Mouse (Mus musculus) C2C12 (cell line): ENCODE measurements around the gene Cyp1a1.

ENCODE experiments used
- CEBPB ChIP-seq: IDR thresholded peaks from one replicate; pipeline ENCODE4 v1.6.1; 2011; ENCODE audit warnings: low read depth, mild to moderate bottlenecking, control low read depth, moderate library complexity
- CTCF ChIP-seq: IDR thresholded peaks from one replicate; pipeline ENCODE4 v1.5.1; 2011; ENCODE audit not compliant: control insufficient read depth, insufficient read depth, insufficient read length
- FOSL1 ChIP-seq: IDR thresholded peaks from one replicate; pipeline ENCODE4 v1.8.0; 2011; ENCODE audit warnings: mild to moderate bottlenecking, low read length; ENCODE audit not compliant: poor library complexity, insufficient read depth, severe bottlenecking
- MAX ChIP-seq: IDR thresholded peaks from one replicate; pipeline ENCODE4 v1.6.1; 2011; ENCODE audit warnings: mild to moderate bottlenecking, control low read depth
- MYOG ChIP-seq: IDR thresholded peaks from one replicate; pipeline ENCODE4 v1.6.1; 2011; ENCODE audit not compliant: control insufficient read depth, insufficient read length; ENCODE audit errors: extremely low read depth
- USF1 ChIP-seq: IDR thresholded peaks from one replicate; pipeline ENCODE4 v1.6.1; 2011; ENCODE audit warnings: low read depth, mild to moderate bottlenecking, control low read depth, moderate library complexity

GRCm38 (mm10) chr9:57723315-57723715, 35.6 kb downstream of the Cyp1a1 start:
- TF ChIP-seq CTCF: no peak
- no peak for TF ChIP-seq MYOG
- no peak for TF ChIP-seq CEBPB
- TF ChIP-seq MAX: no peak
- no peak for TF ChIP-seq USF1
- no peak for TF ChIP-seq FOSL1
